Mouse (Mus musculus) adrenal gland, postnatal 10 days (tissue): ENCODE data around the gene Syn2. TPM values are rescaled to one million over a fixed set of nuclear protein-coding genes. Genes with fewer than 3 reads are reported as not detected.
"Not testable (repeated sequence)": the region's sequence is repeated elsewhere in the genome, so short reads cannot be mapped to it uniquely, and the experiment has no call there.

Experiments used
- DNase-seq: peaks from one replicate; pipeline ENCODE4 v3.0.0; 2021; ENCODE audit warnings: mixed read lengths
- total RNA-seq, 2 experiments: library from RNA; stranded (reverse); gene quantifications; 2 replicates each; pipeline ENCODE4 v1.2.3; 2021

Syn2 gene
- total RNA-seq, 2 experiments from 2014 or later, result 23.2 to 41.1 TPM

- DNase-seq, result peak; percentile 16
Observed at GRCm38 (mm10) chr6:115174845-115175244, 40.1 kb downstream of the Syn2 start.

- DNase-seq, result peak; percentile 84
Observed at GRCm38 (mm10) chr6:115178826-115179225, 44.1 kb downstream of the Syn2 start.

GRCm38 (mm10) chr6:115181094-115181493 lies 46.4 kb downstream of the Syn2 start:
- no peak for DNase-seq

GRCm38 (mm10) chr6:115191111-115191510 lies 56.4 kb downstream of the Syn2 start:
- DNase-seq, result no peak

- no peak for DNase-seq
Observed at GRCm38 (mm10) chr6:115200753-115201152, 66.1 kb downstream of the Syn2 start.

GRCm38 (mm10) chr6:115203029-115203428 lies 68.3 kb downstream of the Syn2 start:
- DNase-seq, result no peak

GRCm38 (mm10) chr6:115210187-115210586 lies 75.5 kb downstream of the Syn2 start:
- DNase-seq, result no peak

- no peak for DNase-seq
Observed at GRCm38 (mm10) chr6:115210820-115211219, 76.1 kb downstream of the Syn2 start.

GRCm38 (mm10) chr6:115212132-115212903 lies 77.6 kb downstream of the Syn2 start:
- no peak for DNase-seq

GRCm38 (mm10) chr6:115213129-115213528 lies 78.4 kb downstream of the Syn2 start:
- DNase-seq, result no peak

- no peak for DNase-seq
Observed at GRCm38 (mm10) chr6:115221215-115221641, 86.5 kb downstream of the Syn2 start.

- peak; percentile 35 for DNase-seq
Observed at GRCm38 (mm10) chr6:115225519-115225918, 90.8 kb downstream of the Syn2 start.

- DNase-seq, result no peak
Observed at GRCm38 (mm10) chr6:115227043-115227442, 92.3 kb downstream of the Syn2 start, which contains the start of gene Gm17482. Gm17482 (plus strand) TSS chr6:115227343.

- DNase-seq, result peak; percentile 84
Observed at GRCm38 (mm10) chr6:115227529-115227928, 92.8 kb downstream of the Syn2 start.

- no peak for DNase-seq
Observed at GRCm38 (mm10) chr6:115230557-115230956, 95.9 kb downstream of the Syn2 start.

GRCm38 (mm10) chr6:115231836-115232235 lies 97.1 kb downstream of the Syn2 start:
- DNase-seq, result no peak

GRCm38 (mm10) chr6:115232562-115232961 lies 97.9 kb downstream of the Syn2 start:
- peak; percentile 39 for DNase-seq

GRCm38 (mm10) chr6:115238031-115239027 lies 103.6 kb downstream of the Syn2 start:
- peak; percentile 62 for DNase-seq

- DNase-seq, result no peak
Observed at GRCm38 (mm10) chr6:115239335-115239734, 104.6 kb downstream of the Syn2 start.

GRCm38 (mm10) chr6:115240431-115240830 lies 105.7 kb downstream of the Syn2 start:
- DNase-seq, result not testable (repeated sequence)

- DNase-seq, result no peak
Observed at GRCm38 (mm10) chr6:115241131-115241699, 106.5 kb downstream of the Syn2 start.

GRCm38 (mm10) chr6:115241939-115242338 lies 107.2 kb downstream of the Syn2 start:
- no peak for DNase-seq
